Mouse (Mus musculus) forebrain, embryonic 14.5 days (tissue): ENCODE data around the gene Lrrc29. TPM values are rescaled to one million over a fixed set of nuclear protein-coding genes. Genes with fewer than 3 reads are reported as not detected.
A peak's percentile ranks its signal among the peaks of the same experiment; 100 is the strongest.

ENCODE experiments used
- ATAC-seq: fragments of 200-750 bp; cut with Nextera tagmentation; 2 replicates; pipeline ENCODE4 v1.8.0; 2017; ENCODE audit warnings: mild to moderate bottlenecking, moderate library complexity
- DNase-seq: peaks from one replicate; pipeline ENCODE4 v3.0.0-alpha.2; 2015; ENCODE audit warnings: low spot score
- H3K27ac ChIP-seq: fragments of 300-500 bp; sonication (generic); 2 replicates; pipeline ENCODE4 v1.5.1; 2014; ENCODE audit warnings: low read depth, mild to moderate bottlenecking, control low read depth, low read length, moderate library complexity
- H3K27me3 ChIP-seq: fragments of 300-500 bp; sonication (generic); replicated peaks from 2 replicates; pipeline ENCODE4 v1.6.1; 2014; ENCODE audit warnings: low read length, control low read depth, mixed read lengths; ENCODE audit not compliant: control insufficient read depth, insufficient read depth
- H3K36me3 ChIP-seq: fragments of 300-500 bp; sonication (generic); 2 replicates; pipeline ENCODE4 v1.6.1; 2014; ENCODE audit warnings: low read length, control low read depth; ENCODE audit not compliant: control insufficient read depth, insufficient read depth
- H3K4me1 ChIP-seq: fragments of 300-500 bp; sonication (generic); 2 replicates; pipeline ENCODE4 v1.6.1; 2014; ENCODE audit warnings: antibody characterized with exemption, low read length, control low read depth; ENCODE audit not compliant: control insufficient read depth, insufficient read depth
- H3K4me2 ChIP-seq: fragments of 300-500 bp; sonication (generic); 2 replicates; pipeline ENCODE4 v1.6.1; 2014; ENCODE audit warnings: mild to moderate bottlenecking, control low read depth, low read length
- H3K4me3 ChIP-seq: fragments of 300-500 bp; sonication (generic); 2 replicates; pipeline ENCODE4 v1.5.1; 2014; ENCODE audit warnings: low read depth, low read length, control low read depth
- H3K9ac ChIP-seq: fragments of 300-500 bp; sonication (generic); 2 replicates; pipeline ENCODE4 v1.6.1; 2014; ENCODE audit warnings: mild to moderate bottlenecking, low read length, control low read depth, moderate library complexity
- H3K9me3 ChIP-seq: fragments of 300-500 bp; sonication (generic); replicated peaks from 2 replicates; pipeline ENCODE4 v1.6.1; 2016; ENCODE audit warnings: low read length, control low read depth, mixed read lengths; ENCODE audit not compliant: control insufficient read depth
- WGBS: fragments of 180-500 bp; shearing (Covaris S2); extraction: QIAGEN DNeasy Blood & Tissue Kit; methylation state at CpG from one replicate; pipeline ENCODE4 v1.1.7; 2014; 5-methylcytosine and 5-hydroxymethylcytosine counted together
- microRNA counts: library from miRNA; unstranded; fragments of <30 nt; microRNA quantifications from one replicate; lab custom pipeline; 2016
- microRNA-seq: library from miRNA; unstranded; fragments of <30 nt; microRNA quantifications from one replicate; pipeline ENCODE4, GENCODE M21; 2016
- polyA plus RNA-seq: library from polyadenylated mRNA; unstranded; fragments of >200 nt; fragmentation: Nextera tagmentation; extraction: Ambion mirVana; gene quantifications from 2 replicates; pipeline ENCODE4 v1.2.1, GENCODE M21; 2014

The Lrrc29 gene
- polyA plus RNA-seq, 1 experiment from 2014 or later = 0.93 TPM

DNA sequence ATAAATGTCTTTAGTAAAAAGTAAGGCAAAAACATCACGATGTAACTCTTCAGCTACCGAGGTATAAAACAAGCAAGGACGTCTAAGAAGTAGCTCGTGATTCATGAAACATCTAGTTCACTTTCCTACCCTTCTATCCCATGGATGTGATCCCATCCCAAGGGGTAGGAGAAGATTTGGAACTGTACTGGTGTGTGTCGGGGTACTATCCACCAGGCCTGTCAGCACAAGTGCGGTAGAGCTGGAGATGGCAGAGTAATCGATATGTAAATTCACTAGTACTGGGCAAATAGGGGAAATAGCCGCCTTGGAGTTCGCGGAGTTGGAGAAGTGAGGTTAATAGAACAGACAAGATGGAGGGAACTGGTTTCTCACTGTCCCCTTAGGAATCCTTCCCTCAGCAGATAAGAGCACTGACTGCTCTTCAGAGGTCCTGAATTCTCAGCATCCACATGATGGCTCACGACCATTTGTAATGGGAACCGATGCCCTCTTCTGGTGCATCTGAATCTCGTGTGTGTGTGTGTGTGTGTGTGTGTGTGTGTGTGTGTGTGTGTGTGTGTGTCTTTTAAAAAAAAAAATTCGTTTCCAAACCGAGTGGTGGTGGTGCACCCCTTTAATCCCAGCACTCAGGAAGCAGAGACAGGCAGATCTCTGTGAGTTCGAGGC lies 62.7 kb downstream of the Lrrc29 start:
- Histone ChIP-seq H3K4me1 (peaks cover 8% of the 10 kb centered on the region; the same call in 1 of the 2 replicates), H3K9ac (no peak overlapping the region), H3K4me3 (no peak overlapping the region), H3K27ac (no peak overlapping the region), H3K9me3 (no peaks in the 10 kb centered on the region), H3K27me3 (peaks cover 84% of the 10 kb centered on the region), H3K36me3 (no peaks in the 10 kb centered on the region), H3K4me2 (no peak overlapping the region; the same call in 1 of the 2 replicates)
- ATAC-seq (no peak), DNase-seq (no peak)
- 45% methylated on average over 16 of the region's 16 CpGs for WGBS

MicroRNAs encoded within 50 kb of the gene (microRNA counts, 519-probe panel; counts per million panel counts)
- microRNA mmu-miR-328 (lab: Ali Mortazavi, UCI) = 3,670 counts per million, percentile 37 among the panel's probes with 10 or more counts

Small RNA genes lying within 50 kb of the gene (microRNA-seq; reads per million reads assigned to microRNA genes)
- gene Gm27320 = not detected
- gene Mir328 = 226 reads per million, percentile 67 among the genes with 10 or more reads in this experiment

Other genes with a start within 250 kb of the Lrrc29 start
- gene Ces3b, start 242.5 kb downstream of the Lrrc29 start, polyA plus RNA-seq = not detected in 2 replicates
- gene Ces4a, start 194.5 kb downstream of the Lrrc29 start, polyA plus RNA-seq = 0.09 TPM in 1 of 2 replicates, not detected in the other
- 34.5 and 39.5 TPM in 2 replicates for gene Cbfb, start 155.6 kb downstream of the Lrrc29 start, polyA plus RNA-seq
- 35.4 and 38.9 TPM in 2 replicates for gene D230025D16Rik, start 101.1 kb downstream of the Lrrc29 start, polyA plus RNA-seq
- gene B3gnt9, start 71.1 kb downstream of the Lrrc29 start, polyA plus RNA-seq = 3.1 and 4.1 TPM in 2 replicates
- 14.8 and 21.8 TPM in 2 replicates for gene Tradd, start 61.7 kb downstream of the Lrrc29 start, polyA plus RNA-seq
- 0.50 and 0.85 TPM in 2 replicates for gene Fbxl8, start 61.6 kb downstream of the Lrrc29 start, polyA plus RNA-seq
- 0.14 and 0.37 TPM in 2 replicates for gene Hsf4, start 56.5 kb downstream of the Lrrc29 start, polyA plus RNA-seq
- gene Nol3, start 50.1 kb downstream of the Lrrc29 start, polyA plus RNA-seq = 2.9 and 3.0 TPM in 2 replicates
- gene 4931428F04Rik, start 36.4 kb downstream of the Lrrc29 start, polyA plus RNA-seq = 67.9 and 69.5 TPM in 2 replicates
- 8.3 and 8.8 TPM in 2 replicates for gene Exoc3l, start 30.2 kb downstream of the Lrrc29 start, polyA plus RNA-seq
- gene E2f4, start 28.6 kb downstream of the Lrrc29 start, polyA plus RNA-seq = 50.8 and 51.9 TPM in 2 replicates
- gene Elmo3, start 20.7 kb downstream of the Lrrc29 start, polyA plus RNA-seq = 0.70 and 0.82 TPM in 2 replicates
- 130 and 141 TPM in 2 replicates for gene Tmem208, start 76 bp upstream of the Lrrc29 start, polyA plus RNA-seq
- gene Fhod1, start 21.7 kb upstream of the Lrrc29 start, polyA plus RNA-seq = 0.39 and 0.48 TPM in 2 replicates
- gene Slc9a5, start 22.6 kb upstream of the Lrrc29 start, polyA plus RNA-seq = 3.8 and 6.9 TPM in 2 replicates
- gene Plekhg4, start 47.0 kb upstream of the Lrrc29 start, polyA plus RNA-seq = 1.1 and 1.2 TPM in 2 replicates
- gene Kctd19, start 87.2 kb upstream of the Lrrc29 start, polyA plus RNA-seq = 0.09 TPM in 1 of 2 replicates, not detected in the other
- gene Lrrc36, start 87.3 kb upstream of the Lrrc29 start, polyA plus RNA-seq = 0.22 and 0.43 TPM in 2 replicates
- 49.2 and 57.0 TPM in 2 replicates for gene Tppp3, start 145.2 kb upstream of the Lrrc29 start, polyA plus RNA-seq
- gene Zdhhc1, start 170.6 kb upstream of the Lrrc29 start, polyA plus RNA-seq = 15.5 and 22.0 TPM in 2 replicates
- gene Hsd11b2, start 192.5 kb upstream of the Lrrc29 start, polyA plus RNA-seq = 1.1 and 1.8 TPM in 2 replicates
- gene Atp6v0d1, start 239.8 kb upstream of the Lrrc29 start, polyA plus RNA-seq = 194 and 211 TPM in 2 replicates